Comparison of ENCODE assay signal across 16 mouse cellular contexts in genomic region chr14:58114146-58114545, GRCm38 (mm10). TPM values are rescaled to one million over a fixed set of nuclear protein-coding genes. Genes with fewer than 3 reads are reported as not detected.
DNase-seq lines count a peak whose midpoint lies in the region.
"Had no signal": no experiment of that assay in that cellular context is flagged by ENCODE, and none has a peak within 500 bp of the region (broad histone marks: within the 10 kb centered on the region; RNA-seq: fewer than 3 reads in every experiment).

No protein-coding gene starts in this region.

- peak; percentile 53 to 66 for DNase-seq in cerebellum, adult 18-20 months
- no peak for DNase-seq in cerebellum, adult 11 months
- DNase-seq in cerebellum, adult 9-11 months, result peak; percentile 59
- DNase-seq in cerebellum, adult 8-10 months, result no peak
- peak; percentile 21 for DNase-seq in heart, adult 11 months
- DNase-seq in heart, postnatal 4 days, result no peak
- peak; percentile 41 for DNase-seq in cerebellum, postnatal 36 days
- no peak for DNase-seq in kidney, adult 11 months
- DNase-seq: adrenal gland, adult 8-10 months; adrenal gland, postnatal 25 days; gastrocnemius, postnatal 25 days; heart, adult 2 months; heart, postnatal 14 days; kidney, adult 8-10 months had no signal

RNA-seq across cellular contexts. Expression of gene Fgf9, which starts 43.8 kb away (rescaled TPM):
- total RNA-seq in heart, postnatal 4 days (2021), result 1 to 10 TPM; 7.7 to 8.3 TPM
- total RNA-seq: ES-E14; hematopoietic stem cell, adult 5-6 weeks had no signal

Comparison
In these comparisons a context has a peak if more than half of its experiments do, and no peak if none do; other contexts are left out.
1. DNase-seq: peak in cerebellum, adult 18-20 months (2 of 2), cerebellum, adult 9-11 months (single experiment), heart, adult 11 months (single experiment) and cerebellum, postnatal 36 days (2 of 2); none in cerebellum, adult 11 months (single experiment), cerebellum, adult 8-10 months (single experiment), heart, postnatal 4 days (single experiment) and kidney, adult 11 months (single experiment).